Mouse (Mus musculus) hindbrain, embryonic 14.5 days (tissue): ENCODE results near the gene Bud23. TPM values are rescaled to one million over a fixed set of nuclear protein-coding genes. Genes with fewer than 3 reads are reported as not detected.
"Not testable (repeated sequence)": the region's sequence is repeated elsewhere in the genome, so short reads cannot be mapped to it uniquely, and the experiment has no call there.

Source experiments
- ATAC-seq: fragments of 200-750 bp; cut with Nextera tagmentation; 2 replicates; pipeline ENCODE4 v1.8.0; 2017; ENCODE audit warnings: moderate number of reproducible peaks, mild to moderate bottlenecking, moderate TSS enrichment, moderate library complexity; ENCODE audit not compliant: low FRiP score
- DNase-seq: peaks from one replicate; pipeline ENCODE4 v3.0.0-alpha.2; 2015; ENCODE audit warnings: low spot score
- H3K27ac ChIP-seq: fragments of 300-500 bp; sonication (generic); 2 replicates; pipeline ENCODE4 v1.5.1; 2014; ENCODE audit warnings: mild to moderate bottlenecking, moderate library complexity
- H3K27me3 ChIP-seq: fragments of 300-500 bp; sonication (generic); 2 replicates; pipeline ENCODE4 v1.6.1; 2014; ENCODE audit warnings: mild to moderate bottlenecking, low read length, mixed read lengths; ENCODE audit not compliant: control insufficient read depth, insufficient read depth
- H3K36me3 ChIP-seq: fragments of 300-500 bp; sonication (generic); replicated peaks from 2 replicates; pipeline ENCODE4 v1.6.1; 2014; ENCODE audit not compliant: control insufficient read depth, insufficient read depth
- H3K4me1 ChIP-seq: fragments of 300-500 bp; sonication (generic); replicated peaks from 2 replicates; pipeline ENCODE4 v1.6.1; 2014; ENCODE audit warnings: antibody characterized with exemption, low read length, mixed read lengths; ENCODE audit not compliant: control insufficient read depth, insufficient read depth
- H3K4me2 ChIP-seq: fragments of 300-500 bp; sonication (generic); replicated peaks from 2 replicates; pipeline ENCODE4 v1.6.1; 2014; ENCODE audit warnings: mild to moderate bottlenecking, moderate library complexity
- H3K4me3 ChIP-seq: fragments of 300-500 bp; sonication (generic); replicated peaks from 2 replicates; pipeline ENCODE4 v1.5.1; 2014; ENCODE audit warnings: mild to moderate bottlenecking, low read length
- H3K9ac ChIP-seq: fragments of 300-500 bp; sonication (generic); 2 replicates; pipeline ENCODE4 v1.6.1; 2014
- H3K9me3 ChIP-seq: fragments of 300-500 bp; sonication (generic); 2 replicates; pipeline ENCODE4 v1.6.1; 2016; ENCODE audit warnings: low read length; ENCODE audit not compliant: control insufficient read depth
- WGBS: fragments of 180-500 bp; shearing (Covaris S2); extraction: QIAGEN DNeasy Blood & Tissue Kit; methylation state at CpG from one replicate; pipeline ENCODE4 v1.1.7; 2014; 5-methylcytosine and 5-hydroxymethylcytosine counted together
- polyA plus RNA-seq: library from polyadenylated mRNA; unstranded; fragments of >200 nt; fragmentation: Nextera tagmentation; extraction: Ambion mirVana; gene quantifications from 2 replicates; pipeline ENCODE4 v1.2.1, GENCODE M21; 2014

Gene Bud23
- polyA plus RNA-seq, 1 experiment from 2014 or later: 63.3 TPM

- Histone ChIP-seq H3K4me1 (peaks cover 22% of the 10 kb centered on the region), H3K4me2 (no peak overlapping the region), H3K9ac (0 out of 2 replicates have a peak overlapping the region, but pooled peaks have one; percentile 1), H3K27ac (no peak overlapping the region), H3K27me3 (no peaks in the 10 kb centered on the region), H3K36me3 (peaks cover 56% of the 10 kb centered on the region), H3K4me3 (no peak overlapping the region), H3K9me3 (no peaks in the 10 kb centered on the region)
- ATAC-seq (no peak), DNase-seq (no peak)
- WGBS: 16% methylated on average over 24 of the region's 26 CpGs
Observed at GRCm38 (mm10) chr5:135073349-135074150, 8.8 kb upstream of the Bud23 start.

DNA sequence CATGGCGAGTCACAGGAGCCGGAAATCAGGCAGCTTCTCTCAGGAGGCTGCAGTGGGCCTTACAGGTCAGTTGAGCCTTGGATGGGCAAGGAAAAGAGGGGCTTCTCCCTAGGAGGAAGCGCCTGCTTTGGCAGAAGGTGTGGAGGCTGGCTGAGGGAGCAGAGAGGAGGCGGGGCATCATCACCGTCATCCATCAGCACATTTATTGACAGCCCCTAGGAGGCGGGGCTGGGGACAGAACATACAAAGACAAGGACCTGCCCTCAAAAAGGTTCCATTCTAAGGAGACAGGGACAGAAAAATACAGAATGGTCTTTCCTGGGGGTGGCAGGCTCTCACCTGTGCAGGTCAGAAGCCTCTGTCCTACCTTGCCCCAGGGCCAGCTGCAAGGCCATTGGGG lies 8.0 kb upstream of the Bud23 start:
- Histone ChIP-seq H3K9ac (no peak overlapping the region), H3K4me1 (peaks cover 22% of the 10 kb centered on the region), H3K4me3 (no peak overlapping the region), H3K4me2 (no peak overlapping the region), H3K9me3 (no peaks in the 10 kb centered on the region), H3K27ac (no peak overlapping the region), H3K36me3 (peaks cover 64% of the 10 kb centered on the region), H3K27me3 (no peaks in the 10 kb centered on the region)
- ATAC-seq: no peak
- 65% methylated on average over 6 of the region's 6 CpGs for WGBS
- DNase-seq: no peak

DNA sequence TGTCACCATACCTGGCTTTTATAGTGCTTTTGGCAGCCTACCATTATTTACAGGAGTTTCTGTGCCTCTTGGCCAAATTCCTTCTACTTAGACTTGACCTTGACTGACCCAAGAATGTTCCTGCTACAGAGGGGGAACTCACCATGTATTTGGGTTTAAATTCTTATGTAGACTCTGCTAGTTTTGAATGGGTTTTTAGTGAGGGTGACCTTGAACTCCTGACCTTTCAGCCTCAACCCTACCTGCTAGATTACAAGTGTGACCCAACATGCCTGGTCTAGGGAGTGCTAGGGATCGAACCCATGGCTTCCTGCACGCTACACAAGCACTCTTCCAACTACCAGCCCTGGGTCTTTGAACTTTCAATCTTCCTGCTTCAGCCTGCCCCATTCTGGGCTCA lies 7.3 kb upstream of the Bud23 start:
- H3K9ac ChIP-seq: no peak overlapping the region
- no peaks in the 10 kb centered on the region for H3K27me3 ChIP-seq
- H3K4me1 ChIP-seq: peaks cover 21% of the 10 kb centered on the region
- H3K36me3 ChIP-seq: peaks cover 64% of the 10 kb centered on the region
- H3K4me3 ChIP-seq: no peak overlapping the region
- ATAC-seq: no peak
- no peaks in the 10 kb centered on the region for H3K9me3 ChIP-seq
- no peak overlapping the region for H3K4me2 ChIP-seq
- no peak overlapping the region for H3K27ac ChIP-seq
- WGBS: 92% methylated on average over 2 of the region's 2 CpGs
- no peak for DNase-seq

GRCm38 (mm10) chr5:135070448-135070847 lies 5.7 kb upstream of the Bud23 start:
- H3K27ac ChIP-seq: no peak overlapping the region
- ATAC-seq (no peak), DNase-seq (no peak)
- H3K36me3 ChIP-seq: peaks cover 60% of the 10 kb centered on the region
- 87% methylated on average over 3 of the region's 3 CpGs for WGBS
- no peak overlapping the region for H3K4me2 ChIP-seq
- H3K9ac ChIP-seq: no peak overlapping the region
- H3K9me3 ChIP-seq: no peaks in the 10 kb centered on the region
- no peak overlapping the region for H3K4me3 ChIP-seq
- H3K27me3 ChIP-seq: no peaks in the 10 kb centered on the region
- peaks cover 20% of the 10 kb centered on the region for H3K4me1 ChIP-seq

GRCm38 (mm10) chr5:135066008-135066407 lies 1.2 kb upstream of the Bud23 start:
- WGBS: 91% methylated on average over 3 of the region's 3 CpGs
- Histone ChIP-seq H3K9me3 (no peaks in the 10 kb centered on the region), H3K4me2 (peak overlapping the region; percentile 94; the same call in 1 of the 2 replicates), H3K27ac (no peak overlapping the region), H3K4me3 (no peak overlapping the region), H3K9ac (no peak overlapping the region), H3K27me3 (no peaks in the 10 kb centered on the region), H3K4me1 (peaks cover 24% of the 10 kb centered on the region), H3K36me3 (peaks cover 23% of the 10 kb centered on the region)
- DNase-seq (no peak), ATAC-seq (no peak)

- Histone ChIP-seq H3K9ac (peak overlapping the region; percentile 76), H3K27me3 (no peaks in the 10 kb centered on the region), H3K4me1 (peaks cover 24% of the 10 kb centered on the region), H3K9me3 (no peaks in the 10 kb centered on the region), H3K27ac (peak overlapping the region; percentile 51), H3K4me3 (peak overlapping the region; percentile 96), H3K4me2 (peak overlapping the region; percentile 94), H3K36me3 (peaks cover 37% of the 10 kb centered on the region)
- ATAC-seq (peak; percentile 22; the same call in 1 of the 2 replicates), DNase-seq (no peak)
- WGBS: 1% methylated on average over 37 of the region's 40 CpGs
Observed at GRCm38 (mm10) chr5:135064382-135064766, 385 bp downstream of the Bud23 start.

GRCm38 (mm10) chr5:135063629-135064381 lies 954 bp downstream of the Bud23 start, which contains the start of gene Dnajc30:
Gene Dnajc30 (plus strand): TSS chr5:135064202.
- Histone ChIP-seq H3K27ac (peak within 1 kb of the TSS; percentile 51), H3K4me2 (peak within 1 kb of the TSS; percentile 94), H3K9ac (peak within 1 kb of the TSS; percentile 76), H3K4me3 (peak within 1 kb of the TSS; percentile 96), H3K27me3 (no peaks in the 10 kb centered on the region), H3K36me3 (peaks cover 43% of the 10 kb centered on the region), H3K9me3 (no peaks in the 10 kb centered on the region), H3K4me1 (peaks cover 24% of the 10 kb centered on the region)
- under 1% methylated on average over 47 of the region's 52 CpGs for WGBS
- ATAC-seq: peak; percentile 96
- DNase-seq: peak; percentile 99

DNA sequence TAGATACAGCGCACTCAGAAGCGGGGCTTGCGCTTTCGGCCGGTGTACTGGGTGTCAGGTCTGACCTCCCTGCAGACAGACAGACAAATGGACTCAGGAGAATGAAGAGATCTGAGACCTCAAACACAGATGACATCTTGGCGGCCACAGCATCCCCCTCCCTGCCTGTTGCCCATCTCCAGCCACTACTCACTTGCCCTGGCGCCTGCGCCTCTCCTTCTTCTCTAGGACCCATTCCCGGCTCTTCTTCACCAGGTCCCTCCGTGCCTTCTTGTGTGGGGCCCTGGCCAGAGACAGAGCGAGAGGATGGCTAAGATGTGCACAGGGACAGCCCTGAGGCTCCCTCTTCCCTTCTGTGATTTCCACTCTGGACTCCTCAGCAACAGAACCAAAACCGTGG lies 11.4 kb downstream of the Bud23 start:
- WGBS: 97% methylated on average over 12 of the region's 12 CpGs
- Histone ChIP-seq H3K4me1 (no peaks in the 10 kb centered on the region), H3K36me3 (peaks cover 74% of the 10 kb centered on the region), H3K27ac (no peak overlapping the region), H3K4me3 (no peak overlapping the region), H3K4me2 (no peak overlapping the region), H3K27me3 (no peaks in the 10 kb centered on the region), H3K9ac (no peak overlapping the region), H3K9me3 (no peaks in the 10 kb centered on the region)
- ATAC-seq (no peak), DNase-seq (no peak)

DNA sequence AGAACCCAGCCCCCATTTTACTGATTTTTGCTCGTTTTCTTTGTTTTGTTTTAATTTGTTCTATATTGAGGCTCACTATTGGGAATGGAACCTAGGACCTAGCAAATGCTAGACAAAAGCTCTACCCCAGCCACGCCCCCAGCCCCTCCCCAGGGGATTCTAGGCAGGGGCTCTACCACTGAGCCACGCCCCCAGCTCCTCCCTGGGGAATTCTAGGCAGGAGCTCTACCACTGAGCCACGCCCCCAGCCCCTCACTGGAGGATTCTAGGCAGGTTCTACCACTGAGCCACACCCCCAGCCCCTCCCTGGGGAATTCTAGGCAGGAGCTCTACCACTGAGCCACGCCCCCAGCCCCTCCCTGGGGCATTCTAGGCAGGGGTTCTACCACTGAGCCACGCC lies 15.5 kb downstream of the Bud23 start:
- H3K27me3 ChIP-seq, H3K4me1 ChIP-seq, H3K4me2 ChIP-seq, H3K9ac ChIP-seq, ATAC-seq, H3K27ac ChIP-seq, DNase-seq, H3K4me3 ChIP-seq, H3K9me3 ChIP-seq: not testable (repeated sequence)
- peaks cover 63% of the 10 kb centered on the region for H3K36me3 ChIP-seq
- WGBS: 96% methylated on average over 6 of the region's 6 CpGs
